Mouse (Mus musculus) G1E-ER4 (cell line): ENCODE data around the gene Apoe. TPM values are rescaled to one million over a fixed set of nuclear protein-coding genes. Genes with fewer than 3 reads are reported as not detected.

Experiments
- GATA1 ChIP-seq: IDR thresholded peaks from one replicate; pipeline ENCODE4 v1.8.0; 2012; ENCODE audit warnings: low read length, inconsistent platforms
- polyA plus RNA-seq: library from polyadenylated mRNA; stranded (reverse); fragments of >175 nt; gene quantifications from 2 replicates; pipeline ENCODE4 v1.2.3, GENCODE M21; 2012

The Apoe gene
- polyA plus RNA-seq, 1 experiment, result 28.1 TPM

GRCm38 (mm10) chr7:19686521-19686920 is 12.5 kb downstream of the Apoe start:
- no peak for TF ChIP-seq GATA1

GRCm38 (mm10) chr7:19685374-19685773 is 13.6 kb downstream of the Apoe start:
- TF ChIP-seq GATA1, result no peak

GRCm38 (mm10) chr7:19683771-19684201 is 15.2 kb downstream of the Apoe start:
- no peak for TF ChIP-seq GATA1

GRCm38 (mm10) chr7:19682979-19683378 is 16.0 kb downstream of the Apoe start:
- no peak for TF ChIP-seq GATA1

- TF ChIP-seq GATA1, result no peak
Observed at GRCm38 (mm10) chr7:19681202-19681694, 17.7 kb downstream of the Apoe start, which contains the start of the genes Gm44805 and Apoc4. Gene Gm44805, minus strand, starts transcription at chr7:19681423. Gene Apoc4, minus strand, starts transcription at chr7:19681479.

GRCm38 (mm10) chr7:19680702-19681101 is 18.3 kb downstream of the Apoe start:
- no peak for TF ChIP-seq GATA1

GRCm38 (mm10) chr7:19678901-19679300 is 20.1 kb downstream of the Apoe start:
- no peak for TF ChIP-seq GATA1

GRCm38 (mm10) chr7:19677872-19678271 is 21.1 kb downstream of the Apoe start, which contains the start of gene Apoc2:
Gene Apoc2, minus strand, starts transcription at chr7:19677941.
- TF ChIP-seq GATA1, result no peak

GRCm38 (mm10) chr7:19676662-19677061 is 22.3 kb downstream of the Apoe start:
- TF ChIP-seq GATA1, result no peak

- TF ChIP-seq GATA1, result no peak
Observed at GRCm38 (mm10) chr7:19675824-19676223, 23.2 kb downstream of the Apoe start.

GRCm38 (mm10) chr7:19673083-19673699 is 25.8 kb downstream of the Apoe start:
- no peak for TF ChIP-seq GATA1

GRCm38 (mm10) chr7:19671511-19671910 is 27.5 kb downstream of the Apoe start:
- TF ChIP-seq GATA1, result no peak

GRCm38 (mm10) chr7:19668947-19669721 is 29.9 kb downstream of the Apoe start:
- no peak for TF ChIP-seq GATA1

GRCm38 (mm10) chr7:19667434-19667833 is 31.6 kb downstream of the Apoe start:
- TF ChIP-seq GATA1, result no peak

- TF ChIP-seq GATA1, result no peak
Observed at GRCm38 (mm10) chr7:19666750-19667149, 32.2 kb downstream of the Apoe start.

GRCm38 (mm10) chr7:19664955-19665841 is 33.8 kb downstream of the Apoe start, which contains the start of gene Clptm1:
Gene Clptm1, minus strand, starts transcription at chr7:19665033.
- TF ChIP-seq GATA1, result no peak
